Mouse (Mus musculus) cerebellum, adult 2 months (tissue): ENCODE measurements around the gene Phox2a.

Experiments
- CTCF ChIP-seq: fragments of 200-500 bp; IDR thresholded peaks from 2 replicates; pipeline ENCODE4 v1.5.1; 2011; ENCODE audit warnings: low read depth, mild to moderate bottlenecking, control low read depth, low read length, moderate library complexity, borderline replicate concordance; ENCODE audit not compliant: insufficient read depth
- POLR2A ChIP-seq: fragments of 200-500 bp; IDR thresholded peaks from 2 replicates; pipeline ENCODE4 v1.6.1; 2011; ENCODE audit warnings: low read length, control low read depth, borderline replicate concordance; ENCODE audit not compliant: insufficient read depth

GRCm38 (mm10) chr7:101772687-101773086 lies 45.4 kb upstream of the Phox2a start:
- TF ChIP-seq CTCF = no peak
- TF ChIP-seq POLR2A = no peak
